Comparison of ENCODE assay signal across 8 mouse cellular contexts in the genomic region with DNA sequence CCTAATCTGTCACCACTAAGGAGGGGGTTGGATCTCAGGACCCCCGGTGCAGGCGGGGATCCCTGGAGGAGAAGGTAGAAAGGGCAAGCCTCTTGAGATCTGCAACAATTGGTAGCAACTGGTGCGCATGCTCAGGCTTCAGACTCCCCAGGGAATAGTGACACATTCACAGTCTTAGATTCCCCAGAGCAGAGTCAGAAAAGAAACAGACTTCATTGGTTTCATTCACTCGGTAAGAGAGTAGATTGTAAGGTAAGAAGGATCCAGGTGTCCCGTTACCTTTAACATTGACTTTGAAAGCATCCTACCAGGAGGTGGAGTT. TPM values are rescaled to one million over a fixed set of nuclear protein-coding genes. Genes with fewer than 3 reads are reported as not detected.
DNase-seq lines count a peak whose midpoint lies in the region; ATAC-seq and TF ChIP-seq lines count a peak whose summit lies in the region.

No protein-coding gene starts in this region.

- under 1% methylated on average over 5 of the region's 5 CpGs for WGBS in heart, embryonic 11.5 days (ENCODE audit: insufficient replicate concordance)
- WGBS in forebrain, embryonic 12.5 days = 3% methylated on average over 5 of the region's 5 CpGs
- under 1% methylated on average over 5 of the region's 5 CpGs for WGBS in stomach, postnatal 0 days

- DNase-seq in heart, adult 11 months = no peak
- peak; percentile 56 for DNase-seq in adrenal gland, adult 2 months
- DNase-seq in kidney, postnatal 10 days = peak; percentile 38
- no peak for DNase-seq in stomach, postnatal 0 days (ENCODE audit: low spot score)
- DNase-seq in c-Kit-positive CD71-positive TER-119-positive erythroid progenitor cells, embryonic 14.5 days (ENCODE audit: low spot score) = no peak

- peak overlapping the region; percentile 69 for H3K9ac ChIP-seq in heart, embryonic 11.5 days (ENCODE audit: low read depth, low read length)
- H3K9ac ChIP-seq in forebrain, embryonic 12.5 days = peak overlapping the region; percentile 54
- H3K9ac ChIP-seq in stomach, postnatal 0 days (ENCODE audit: low read length) = peak overlapping the region; percentile 51

- H3K4me2 ChIP-seq in heart, embryonic 11.5 days = peak overlapping the region; percentile 76
- peak overlapping the region; percentile 88 for H3K4me2 ChIP-seq in forebrain, embryonic 12.5 days
- H3K4me2 ChIP-seq in stomach, postnatal 0 days (replicated peaks; ENCODE audit: low read depth) = peak overlapping the region; percentile 88

- H3K27ac ChIP-seq in heart, embryonic 11.5 days (ENCODE audit: low read depth, low read length) = no peak overlapping the region
- H3K27ac ChIP-seq in forebrain, embryonic 12.5 days = peak overlapping the region; percentile 66; the same call in 1 of the 2 replicates
- H3K27ac ChIP-seq in stomach, postnatal 0 days (replicated peaks) = no peak overlapping the region

- no peak for TF ChIP-seq EP300 in stomach, postnatal 0 days (optimal IDR thresholded peaks at IDR 0.05)

- peak; percentile 18; the same call in 1 of the 2 replicates for ATAC-seq in heart, embryonic 11.5 days (replicated peaks; ENCODE audit: insufficient number of reproducible peaks, low FRiP score, low TSS enrichment)
- ATAC-seq in forebrain, embryonic 12.5 days (ENCODE audit: low FRiP score) = peak; percentile 82
- ATAC-seq in megakaryocyte progenitor cell, adult 5-6 weeks (replicated peaks; ENCODE audit: poor library complexity) = peak; percentile 11; the same call in 1 of the 2 replicates
- ATAC-seq in stomach, postnatal 0 days (ENCODE audit: low FRiP score, low TSS enrichment) = 0 out of 2 replicates have a peak, but pooled peaks have one; percentile 32

- H3K9me3 ChIP-seq in heart, embryonic 11.5 days (replicated peaks; ENCODE audit: control insufficient read depth, low read length) = no peaks in the 10 kb centered on the region
- H3K9me3 ChIP-seq in forebrain, embryonic 12.5 days = no peaks in the 10 kb centered on the region
- H3K9me3 ChIP-seq in stomach, postnatal 0 days (ENCODE audit: control insufficient read depth, low read length) = no peaks in the 10 kb centered on the region

- peaks cover 15% of the 10 kb centered on the region for H3K27me3 ChIP-seq in heart, embryonic 11.5 days (ENCODE audit: control insufficient read depth, insufficient read depth, low read length)
- H3K27me3 ChIP-seq in forebrain, embryonic 12.5 days = peaks cover 15% of the 10 kb centered on the region
- no peaks in the 10 kb centered on the region for H3K27me3 ChIP-seq in stomach, postnatal 0 days (ENCODE audit: control insufficient read depth, insufficient read depth, low read length)

- H3K4me3 ChIP-seq in heart, embryonic 11.5 days (ENCODE audit: low read depth, low read length) = peak overlapping the region; percentile 64
- H3K4me3 ChIP-seq in forebrain, embryonic 12.5 days (replicated peaks) = peak overlapping the region; percentile 63
- peak overlapping the region; percentile 52 for H3K4me3 ChIP-seq in stomach, postnatal 0 days (ENCODE audit: low read depth, low read length)

- H3K4me1 ChIP-seq in heart, embryonic 11.5 days (ENCODE audit: control insufficient read depth, insufficient read depth, low read length) = no peaks in the 10 kb centered on the region
- peaks cover 13% of the 10 kb centered on the region for H3K4me1 ChIP-seq in forebrain, embryonic 12.5 days
- H3K4me1 ChIP-seq in stomach, postnatal 0 days (replicated peaks; ENCODE audit: control insufficient read depth, insufficient read depth) = 0 out of 2 replicates have a peak, but pooled peaks cover 2% of the 10 kb centered on the region

- TF ChIP-seq CTCF in stomach, postnatal 0 days (IDR thresholded peaks at IDR 0.05; ENCODE audit: low read depth) = no peak

- no peaks in the 10 kb centered on the region for H3K36me3 ChIP-seq in heart, embryonic 11.5 days (ENCODE audit: control insufficient read depth, insufficient read depth, low read length)
- H3K36me3 ChIP-seq in forebrain, embryonic 12.5 days (replicated peaks) = no peaks in the 10 kb centered on the region
- no peaks in the 10 kb centered on the region for H3K36me3 ChIP-seq in stomach, postnatal 0 days (ENCODE audit: control insufficient read depth, insufficient read depth, low read length)

RNA-seq across cellular contexts. Expression of gene Gpr37, which starts 0.3 kb away (rescaled TPM):
- 0.59 and 0.65 TPM in 2 replicates for polyA plus RNA-seq in heart, embryonic 11.5 days (2014; fragmentation: Nextera tagmentation; extraction: Ambion mirVana)
- under 1 TPM; 0.09 to 0.41 TPM for total RNA-seq in adrenal gland, adult 2 months (2021)
- polyA plus RNA-seq in adrenal gland, adult 2 months (2012; rRNA removed) = 0.33 and 0.42 TPM in 2 replicates
- polyA plus RNA-seq in forebrain, embryonic 12.5 days (2016; fragmentation: Nextera tagmentation; extraction: Ambion mirVana) = 1.4 and 1.7 TPM in 2 replicates
- not detected in 2 replicates for total RNA-seq in megakaryocyte progenitor cell, adult 5-6 weeks (2015)
- not detected in 2 replicates for total RNA-seq in megakaryocyte progenitor cell, adult 5-6 weeks (2017)
- 1.7 and 1.9 TPM in 2 replicates for polyA plus RNA-seq in stomach, postnatal 0 days (2015; fragmentation: Nextera tagmentation; extraction: Ambion mirVana)

Comparison
In these comparisons a context has a peak if more than half of its experiments do, and no peak if none do; other contexts are left out.
1. ATAC-seq: peak in every context shown above with its lines; median percentile 82 in forebrain, embryonic 12.5 days; 32 in stomach, postnatal 0 days; 18 in heart, embryonic 11.5 days; 11 in megakaryocyte progenitor cell, adult 5-6 weeks.
2. DNase-seq: peak in adrenal gland, adult 2 months (single experiment) and kidney, postnatal 10 days (single experiment); none in heart, adult 11 months (single experiment), stomach, postnatal 0 days (single experiment) and c-Kit-positive CD71-positive TER-119-positive erythroid progenitor cells, embryonic 14.5 days (single experiment).
3. Peak in every context shown above with its lines, with median percentiles within 50 percentile points of each other: H3K4me2 ChIP-seq, H3K4me3 ChIP-seq and H3K9ac ChIP-seq.